Mouse (Mus musculus) liver, embryonic 12.5 days (tissue): Measurements from ENCODE around the gene Nprl3. TPM values are rescaled to one million over a fixed set of nuclear protein-coding genes. Genes with fewer than 3 reads are reported as not detected.

ENCODE experiments used
- ATAC-seq: fragments of 200-750 bp; cut with Nextera tagmentation; 2 replicates; pipeline ENCODE4 v1.8.0; 2017; ENCODE audit warnings: moderate number of reproducible peaks, mild to moderate bottlenecking, moderate library complexity
- H3K27ac ChIP-seq: fragments of 300-500 bp; sonication (generic); 2 replicates; pipeline ENCODE4 v1.5.1; 2016; ENCODE audit warnings: mild to moderate bottlenecking
- H3K27me3 ChIP-seq: fragments of 300-500 bp; sonication (generic); replicated peaks from 2 replicates; pipeline ENCODE4 v1.6.1; 2016; ENCODE audit warnings: mild to moderate bottlenecking, moderate library complexity
- H3K36me3 ChIP-seq: fragments of 300-500 bp; sonication (generic); 2 replicates; pipeline ENCODE4 v1.6.1; 2016; ENCODE audit warnings: mild to moderate bottlenecking, moderate library complexity
- H3K4me1 ChIP-seq: fragments of 300-500 bp; sonication (generic); 2 replicates; pipeline ENCODE4 v1.6.1; 2016
- H3K4me2 ChIP-seq: fragments of 300-500 bp; sonication (generic); 2 replicates; pipeline ENCODE4 v1.6.1; 2016; ENCODE audit warnings: mild to moderate bottlenecking, moderate library complexity
- H3K4me3 ChIP-seq: fragments of 300-500 bp; sonication (generic); 2 replicates; pipeline ENCODE4 v1.5.1; 2016; ENCODE audit warnings: mild to moderate bottlenecking, moderate library complexity
- H3K9ac ChIP-seq: fragments of 300-500 bp; sonication (generic); 2 replicates; pipeline ENCODE4 v1.6.1; 2016; ENCODE audit warnings: mild to moderate bottlenecking, moderate library complexity
- H3K9me3 ChIP-seq: fragments of 300-500 bp; sonication (generic); replicated peaks from 2 replicates; pipeline ENCODE4 v1.6.1; 2016; ENCODE audit warnings: mild to moderate bottlenecking, moderate library complexity
- WGBS: fragments of 180-500 bp; shearing (Covaris S2); methylation state at CpG from one replicate; pipeline ENCODE4 v1.1.7; 2016; ENCODE audit not compliant: insufficient replicate concordance; 5-methylcytosine and 5-hydroxymethylcytosine counted together
- polyA plus RNA-seq: library from polyadenylated mRNA; unstranded; fragments of >200 nt; fragmentation: Nextera tagmentation; extraction: Ambion mirVana; gene quantifications from 2 replicates; pipeline ENCODE4 v1.2.1, GENCODE M21; 2016

Nprl3 gene
- polyA plus RNA-seq, 1 experiment from 2014 or later, result 34.6 TPM

- peak overlapping the region; percentile 17 for H3K4me2 ChIP-seq
- H3K9ac ChIP-seq, result peak overlapping the region; percentile 81
- WGBS, result 72% methylated on average over 3 of the region's 3 CpGs
Measured at GRCm38 (mm10) chr11:32242209-32242608, 25.3 kb downstream of the Nprl3 start.

GRCm38 (mm10) chr11:32241391-32241790 lies 26.1 kb downstream of the Nprl3 start:
- Histone ChIP-seq H3K27ac (peak overlapping the region; percentile 99), H3K27me3 (no peaks in the 10 kb centered on the region), H3K9me3 (no peaks in the 10 kb centered on the region), H3K4me1 (peaks cover 87% of the 10 kb centered on the region), H3K4me3 (no peak overlapping the region), H3K9ac (peak overlapping the region; percentile 81), H3K36me3 (peaks cover 90% of the 10 kb centered on the region), H3K4me2 (no peak overlapping the region)
- no peak for ATAC-seq

More at GRCm38 (mm10) chr11:32242209-32242608, 25.3 kb downstream of the Nprl3 start:
- H3K36me3 ChIP-seq, result peaks cover 90% of the 10 kb centered on the region
- peak; percentile 56 for ATAC-seq
- H3K27me3 ChIP-seq, result no peaks in the 10 kb centered on the region
- no peak overlapping the region for H3K4me3 ChIP-seq
- peak overlapping the region; percentile 99 for H3K27ac ChIP-seq
- no peaks in the 10 kb centered on the region for H3K9me3 ChIP-seq
- H3K4me1 ChIP-seq, result peaks cover 93% of the 10 kb centered on the region

- peak overlapping the region; percentile 81 for H3K9ac ChIP-seq
- H3K4me2 ChIP-seq, result peak overlapping the region; percentile 34
- no peaks in the 10 kb centered on the region for H3K27me3 ChIP-seq
- H3K4me1 ChIP-seq, result peaks cover 60% of the 10 kb centered on the region
- peaks cover 99% of the 10 kb centered on the region for H3K36me3 ChIP-seq
- no peak overlapping the region for H3K4me3 ChIP-seq
- H3K27ac ChIP-seq, result peak overlapping the region; percentile 99
- ATAC-seq, result peak; percentile 58; the same call in 1 of the 2 replicates
- no peaks in the 10 kb centered on the region for H3K9me3 ChIP-seq
- 73% methylated on average over 5 of the region's 5 CpGs for WGBS
Measured at GRCm38 (mm10) chr11:32238093-32238860, 29.2 kb downstream of the Nprl3 start.

GRCm38 (mm10) chr11:32237411-32237795 lies 30.1 kb downstream of the Nprl3 start:
- WGBS, result 90% methylated on average over 3 of the region's 3 CpGs
- peaks cover 51% of the 10 kb centered on the region for H3K4me1 ChIP-seq
- peak overlapping the region; percentile 81; the same call in 1 of the 2 replicates for H3K9ac ChIP-seq
- peak overlapping the region; percentile 99 for H3K27ac ChIP-seq
- no peaks in the 10 kb centered on the region for H3K27me3 ChIP-seq
- no peak for ATAC-seq
- no peaks in the 10 kb centered on the region for H3K9me3 ChIP-seq
- peaks cover 99% of the 10 kb centered on the region for H3K36me3 ChIP-seq
- 0 out of 2 replicates have a peak overlapping the region, but pooled peaks have one; percentile 14 for H3K4me2 ChIP-seq
- no peak overlapping the region for H3K4me3 ChIP-seq

- H3K9ac ChIP-seq, result no peak overlapping the region; the same call in 1 of the 2 replicates
- WGBS, result 61% methylated on average over 9 of the region's 9 CpGs
- ATAC-seq, result no peak
- 0 out of 2 replicates have a peak overlapping the region, but pooled peaks have one; percentile 14 for H3K4me2 ChIP-seq
- H3K4me1 ChIP-seq, result peaks cover 45% of the 10 kb centered on the region
- peak overlapping the region; percentile 99 for H3K27ac ChIP-seq
- H3K4me3 ChIP-seq, result no peak overlapping the region
- H3K36me3 ChIP-seq, result peaks cover 99% of the 10 kb centered on the region
- H3K9me3 ChIP-seq, result no peaks in the 10 kb centered on the region
- H3K27me3 ChIP-seq, result no peaks in the 10 kb centered on the region
Measured at GRCm38 (mm10) chr11:32236712-32237410, 30.6 kb downstream of the Nprl3 start.

- H3K36me3 ChIP-seq, result peaks cover 99% of the 10 kb centered on the region
- no peak for ATAC-seq
- H3K9me3 ChIP-seq, result no peaks in the 10 kb centered on the region
- peak overlapping the region; percentile 99 for H3K27ac ChIP-seq
- no peak overlapping the region for H3K4me3 ChIP-seq
- H3K4me1 ChIP-seq, result peaks cover 38% of the 10 kb centered on the region
- 82% methylated on average over 2 of the region's 2 CpGs for WGBS
- peak overlapping the region; percentile 23; the same call in 1 of the 2 replicates for H3K9ac ChIP-seq
- no peaks in the 10 kb centered on the region for H3K27me3 ChIP-seq
- H3K4me2 ChIP-seq, result no peak overlapping the region
Measured at GRCm38 (mm10) chr11:32236132-32236531, 31.4 kb downstream of the Nprl3 start.

- Histone ChIP-seq H3K4me1 (peaks cover 33% of the 10 kb centered on the region), H3K27ac (peak overlapping the region; percentile 99)
Measured at GRCm38 (mm10) chr11:32235646-32236045, 31.9 kb downstream of the Nprl3 start.

GRCm38 (mm10) chr11:32234816-32235485 lies 32.6 kb downstream of the Nprl3 start:
- Histone ChIP-seq H3K4me2 (no peak overlapping the region), H3K27me3 (no peaks in the 10 kb centered on the region), H3K36me3 (peaks cover 99% of the 10 kb centered on the region), H3K9me3 (no peaks in the 10 kb centered on the region), H3K4me1 (peaks cover 26% of the 10 kb centered on the region), H3K4me3 (no peak overlapping the region), H3K9ac (peak overlapping the region; percentile 22; the same call in 1 of the 2 replicates), H3K27ac (peak overlapping the region; percentile 99)
- 82% methylated on average over 6 of the region's 6 CpGs for WGBS
- no peak for ATAC-seq

More at GRCm38 (mm10) chr11:32235646-32236045, 31.9 kb downstream of the Nprl3 start:
- ATAC-seq, result no peak
- Histone ChIP-seq H3K4me2 (no peak overlapping the region), H3K9me3 (no peaks in the 10 kb centered on the region), H3K9ac (0 out of 2 replicates have a peak overlapping the region, but pooled peaks have one; percentile 23), H3K4me3 (no peak overlapping the region), H3K27me3 (no peaks in the 10 kb centered on the region), H3K36me3 (peaks cover 99% of the 10 kb centered on the region)
- 73% methylated on average over 3 of the region's 3 CpGs for WGBS

- Histone ChIP-seq H3K4me1 (peaks cover 18% of the 10 kb centered on the region), H3K9ac (no peak overlapping the region), H3K4me3 (no peak overlapping the region), H3K36me3 (peaks cover 99% of the 10 kb centered on the region), H3K27me3 (no peaks in the 10 kb centered on the region), H3K27ac (peak overlapping the region; percentile 11; the same call in 1 of the 2 replicates), H3K9me3 (no peaks in the 10 kb centered on the region), H3K4me2 (no peak overlapping the region)
- ATAC-seq, result no peak
- WGBS, result 93% methylated on average over 3 of the region's 3 CpGs
Measured at GRCm38 (mm10) chr11:32233895-32234294, 33.6 kb downstream of the Nprl3 start.

GRCm38 (mm10) chr11:32232848-32233247 lies 34.7 kb downstream of the Nprl3 start:
- Histone ChIP-seq H3K9ac (no peak overlapping the region), H3K27me3 (no peaks in the 10 kb centered on the region), H3K4me3 (no peak overlapping the region), H3K4me2 (no peak overlapping the region), H3K36me3 (peaks cover 100% of the 10 kb centered on the region), H3K27ac (no peak overlapping the region), H3K4me1 (peaks cover 14% of the 10 kb centered on the region), H3K9me3 (no peaks in the 10 kb centered on the region)
- WGBS, result 92% methylated on average over 10 of the region's 10 CpGs
- ATAC-seq, result no peak

GRCm38 (mm10) chr11:32231125-32231524 lies 36.4 kb downstream of the Nprl3 start:
- Histone ChIP-seq H3K4me1 (peaks cover 19% of the 10 kb centered on the region), H3K9me3 (no peaks in the 10 kb centered on the region), H3K27ac (0 out of 2 replicates have a peak overlapping the region, but pooled peaks have one; percentile 13), H3K27me3 (no peaks in the 10 kb centered on the region), H3K9ac (no peak overlapping the region), H3K4me2 (no peak overlapping the region), H3K4me3 (no peak overlapping the region), H3K36me3 (peaks cover 84% of the 10 kb centered on the region)
- 78% methylated on average over 2 of the region's 2 CpGs for WGBS
- ATAC-seq, result no peak
